Comparison of ENCODE assay signal across 11 mouse cellular contexts in the genomic region with DNA sequence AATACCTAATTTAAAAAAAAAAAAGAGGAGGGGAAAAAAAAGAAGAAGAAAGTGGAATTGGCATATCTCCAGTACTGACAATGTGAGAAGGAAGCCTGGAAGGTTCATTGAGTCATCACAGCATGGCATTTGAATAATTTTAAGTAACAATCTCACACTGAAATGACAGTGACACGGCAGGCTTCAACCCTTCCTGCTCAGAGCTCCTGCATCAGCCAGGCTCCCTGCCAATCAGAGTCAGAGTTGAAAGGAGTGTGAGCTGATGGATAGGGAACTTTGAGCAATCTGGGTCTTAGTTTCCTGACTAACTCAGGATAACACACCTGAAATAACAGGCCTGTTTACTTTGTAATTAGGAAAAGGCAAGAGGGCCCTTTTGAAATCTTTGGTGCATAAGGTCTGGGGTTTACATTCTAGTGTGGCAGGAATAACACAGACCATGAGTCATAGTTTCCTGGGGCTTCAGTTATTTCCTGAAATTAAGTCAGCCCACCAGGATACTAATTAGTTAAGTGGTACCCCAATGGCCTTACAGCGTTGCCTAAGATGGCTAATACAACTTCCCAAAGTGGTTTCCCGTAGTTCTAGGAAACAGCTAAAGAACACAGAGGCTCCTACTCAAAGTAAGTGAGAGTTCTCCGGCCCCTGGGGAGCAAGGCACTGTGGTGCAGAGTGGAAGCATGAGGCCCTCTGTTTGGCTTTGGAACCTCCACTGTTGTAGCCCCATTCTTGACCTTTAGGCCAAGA. TPM values are rescaled to one million over a fixed set of nuclear protein-coding genes. Genes with fewer than 3 reads are reported as not detected.
DNase-seq lines count a peak whose midpoint lies in the region; ATAC-seq lines count a peak whose summit lies in the region.
"Had no signal": no experiment of that assay in that cellular context is flagged by ENCODE, and none has a peak within 500 bp of the region (broad histone marks: within the 10 kb centered on the region; RNA-seq: fewer than 3 reads in every experiment).

No protein-coding gene starts in this region.

- peak; percentile 7 for DNase-seq in adrenal gland, adult 2 months
- DNase-seq in adrenal gland, adult 18-20 months (ENCODE audit: low spot score in 2 of 2): no peak
- peak; percentile 37 for DNase-seq in limb, embryonic 11.5 days (ENCODE audit: low spot score)
- no peak for DNase-seq in limb, embryonic 10.5 days (ENCODE audit: low spot score)
- no peak for DNase-seq in left cerebral cortex, postnatal 25 days (ENCODE audit: low spot score in 2 of 2)
- DNase-seq: kidney, postnatal 10 days had no signal

- H3K9ac ChIP-seq in limb, embryonic 11.5 days (ENCODE audit: low read length): no peak overlapping the region
- no peak overlapping the region for H3K9ac ChIP-seq in heart, embryonic 16.5 days (ENCODE audit: low read length)
- no peak overlapping the region for H3K9ac ChIP-seq in midbrain, embryonic 13.5 days (replicated peaks)

- WGBS in limb, embryonic 11.5 days: 17% methylated on average over 4 of the region's 4 CpGs
- WGBS in limb, embryonic 10.5 days: 29% methylated on average over 4 of the region's 4 CpGs
- 29% methylated on average over 4 of the region's 4 CpGs for WGBS in heart, embryonic 16.5 days
- 60% methylated on average over 4 of the region's 4 CpGs for WGBS in midbrain, embryonic 13.5 days

- no peaks in the 10 kb centered on the region for H3K36me3 ChIP-seq in limb, embryonic 11.5 days (ENCODE audit: control insufficient read depth, insufficient read depth, low read length)
- H3K36me3 ChIP-seq in limb, embryonic 10.5 days: no peaks in the 10 kb centered on the region
- H3K36me3 ChIP-seq in heart, embryonic 16.5 days (ENCODE audit: control insufficient read depth, insufficient read depth): no peaks in the 10 kb centered on the region
- peaks cover 36% of the 10 kb centered on the region for H3K36me3 ChIP-seq in midbrain, embryonic 13.5 days

- no peaks in the 10 kb centered on the region for H3K27me3 ChIP-seq in limb, embryonic 11.5 days (ENCODE audit: control insufficient read depth, insufficient read depth, low read length)
- no peaks in the 10 kb centered on the region for H3K27me3 ChIP-seq in limb, embryonic 10.5 days (ENCODE audit: low read depth, poor library complexity, severe bottlenecking)
- no peaks in the 10 kb centered on the region for H3K27me3 ChIP-seq in heart, embryonic 16.5 days (ENCODE audit: control insufficient read depth, insufficient read depth, low read length)
- no peaks in the 10 kb centered on the region for H3K27me3 ChIP-seq in midbrain, embryonic 13.5 days

- no peak overlapping the region for H3K4me3 ChIP-seq in limb, embryonic 11.5 days (ENCODE audit: low read depth, low read length)
- no peak overlapping the region for H3K4me3 ChIP-seq in limb, embryonic 10.5 days
- H3K4me3 ChIP-seq in heart, embryonic 16.5 days (ENCODE audit: low read length): no peak overlapping the region
- no peak overlapping the region for H3K4me3 ChIP-seq in midbrain, embryonic 13.5 days (replicated peaks)
- H3K4me3 ChIP-seq: erythroblast, embryonic 14.5 days; megakaryocyte, embryonic 14.5 days had no signal

- intact Hi-C loops in left cerebral cortex, postnatal 25 days (cut with DNase I): no loop called here

- no peaks in the 10 kb centered on the region for H3K9me3 ChIP-seq in limb, embryonic 11.5 days (ENCODE audit: control insufficient read depth, low read length)
- no peaks in the 10 kb centered on the region for H3K9me3 ChIP-seq in limb, embryonic 10.5 days (replicated peaks)
- H3K9me3 ChIP-seq in heart, embryonic 16.5 days (replicated peaks; ENCODE audit: control insufficient read depth, low read length): no peaks in the 10 kb centered on the region
- H3K9me3 ChIP-seq in midbrain, embryonic 13.5 days: no peaks in the 10 kb centered on the region
- H3K9me3 ChIP-seq: megakaryocyte, embryonic 14.5 days had no signal

- no peak overlapping the region for H3K27ac ChIP-seq in limb, embryonic 11.5 days (replicated peaks; ENCODE audit: low read depth, low read length)
- no peak overlapping the region for H3K27ac ChIP-seq in limb, embryonic 10.5 days
- no peak overlapping the region for H3K27ac ChIP-seq in heart, embryonic 16.5 days (ENCODE audit: low read length)
- H3K27ac ChIP-seq in midbrain, embryonic 13.5 days: no peak overlapping the region

- no peaks in the 10 kb centered on the region for H3K4me1 ChIP-seq in limb, embryonic 11.5 days (ENCODE audit: control insufficient read depth, insufficient read depth, low read length)
- peaks cover 11% of the 10 kb centered on the region for H3K4me1 ChIP-seq in limb, embryonic 10.5 days
- peaks cover 9% of the 10 kb centered on the region for H3K4me1 ChIP-seq in heart, embryonic 16.5 days (ENCODE audit: control insufficient read depth, insufficient read depth, low read length)
- no peaks in the 10 kb centered on the region for H3K4me1 ChIP-seq in midbrain, embryonic 13.5 days (replicated peaks)

- H3K4me2 ChIP-seq in limb, embryonic 11.5 days (ENCODE audit: low read depth, severe bottlenecking): no peak overlapping the region
- no peak overlapping the region for H3K4me2 ChIP-seq in heart, embryonic 16.5 days (ENCODE audit: low read depth, low read length)
- no peak overlapping the region for H3K4me2 ChIP-seq in midbrain, embryonic 13.5 days (replicated peaks)

- ATAC-seq in limb, embryonic 11.5 days (ENCODE audit: insufficient number of reproducible peaks, low FRiP score, low TSS enrichment, low read depth): peak; percentile 65; the same call in 1 of the 2 replicates
- peak; percentile 32; the same call in 1 of the 2 replicates for ATAC-seq in heart, embryonic 16.5 days (replicated peaks; ENCODE audit: extremely low read depth, insufficient read depth, low FRiP score)
- ATAC-seq in megakaryocyte progenitor cell, adult 5-6 weeks (replicated peaks; ENCODE audit: poor library complexity): peak; percentile 52
- ATAC-seq in midbrain, embryonic 13.5 days: no peak

RNA-seq across cellular contexts. Expression of a gene that starts 47.0 kb away (rescaled TPM):
- 10 to 100 TPM; 43.1 to 53.7 TPM for total RNA-seq in adrenal gland, adult 2 months (2021)
- 4.4 and 5.6 TPM in 2 replicates for polyA plus RNA-seq in adrenal gland, adult 2 months (2012; rRNA removed)
- 10 to 100 TPM; 39.9 to 62.6 TPM for total RNA-seq in adrenal gland, adult 18-20 months (2021)
- polyA plus RNA-seq in limb, embryonic 11.5 days (2014; fragmentation: Nextera tagmentation; extraction: Ambion mirVana): 76.9 and 82.5 TPM in 2 replicates
- polyA plus RNA-seq in limb, embryonic 10.5 days (2016; fragmentation: Nextera tagmentation; extraction: Ambion mirVana): 48.4 and 60.2 TPM in 2 replicates
- polyA plus RNA-seq in heart, embryonic 16.5 days (2015; fragmentation: Nextera tagmentation; extraction: Ambion mirVana): 43.2 and 45.7 TPM in 2 replicates
- total RNA-seq in megakaryocyte progenitor cell, adult 5-6 weeks (2015): 37.6 and 44.5 TPM in 2 replicates
- total RNA-seq in megakaryocyte progenitor cell, adult 5-6 weeks (2017): 32.3 and 38.0 TPM in 2 replicates
- 39.2 and 43.3 TPM in 2 replicates for polyA plus RNA-seq in midbrain, embryonic 13.5 days (2015; fragmentation: Nextera tagmentation; extraction: Ambion mirVana)
- 10 to 100 TPM; 63.0 to 64.2 TPM for total RNA-seq in left cerebral cortex, postnatal 25 days (2021)

Comparison
In these comparisons a context has a peak if more than half of its experiments do, and no peak if none do; other contexts are left out.
1. DNase-seq: peak in adrenal gland, adult 2 months (single experiment) and limb, embryonic 11.5 days (single experiment); none in adrenal gland, adult 18-20 months (0 of 2), limb, embryonic 10.5 days (single experiment) and left cerebral cortex, postnatal 25 days (0 of 2).